Mouse (Mus musculus): ENCODE measurements at regions not wholly inside any gene's neighbourhood (a gene's known extent, or its start where the extent isn't known, plus 50 kb on each side); places are given as distances from the start of the nearest gene placed in this dataset.
"Not testable (repeated sequence)": the region's sequence is repeated elsewhere in the genome, so short reads cannot be mapped to it uniquely, and the experiment has no call there.

- DNase-seq: no peak
Observed at GRCm38 (mm10) chr19:32974778-32975240, 217.5 kb downstream of the Pten start.

DNA sequence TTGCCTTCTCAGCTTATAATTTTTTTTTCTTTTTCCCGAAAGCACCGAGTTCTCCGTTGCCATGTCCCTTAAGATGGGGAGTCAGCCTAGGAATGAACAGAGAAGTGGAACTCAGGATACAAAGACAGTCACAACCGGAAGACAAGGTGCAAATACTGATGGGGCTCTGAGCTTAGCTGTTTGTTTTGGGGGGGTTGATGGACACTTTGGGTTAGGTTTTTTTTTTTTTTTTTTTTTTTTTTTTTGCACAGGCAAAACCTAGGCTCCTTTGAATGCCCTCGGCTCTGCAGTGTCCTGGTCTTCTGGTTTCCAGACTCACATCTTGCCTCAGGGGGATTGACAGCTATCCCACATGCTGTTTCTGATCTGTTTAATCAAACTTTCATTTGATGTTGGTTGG lies 218.0 kb downstream of the Pten start:
- DNase-seq: no peak

- no peak for DNase-seq
Observed at GRCm38 (mm10) chr19:32976507-32976906, 219.2 kb downstream of the Pten start.

DNA sequence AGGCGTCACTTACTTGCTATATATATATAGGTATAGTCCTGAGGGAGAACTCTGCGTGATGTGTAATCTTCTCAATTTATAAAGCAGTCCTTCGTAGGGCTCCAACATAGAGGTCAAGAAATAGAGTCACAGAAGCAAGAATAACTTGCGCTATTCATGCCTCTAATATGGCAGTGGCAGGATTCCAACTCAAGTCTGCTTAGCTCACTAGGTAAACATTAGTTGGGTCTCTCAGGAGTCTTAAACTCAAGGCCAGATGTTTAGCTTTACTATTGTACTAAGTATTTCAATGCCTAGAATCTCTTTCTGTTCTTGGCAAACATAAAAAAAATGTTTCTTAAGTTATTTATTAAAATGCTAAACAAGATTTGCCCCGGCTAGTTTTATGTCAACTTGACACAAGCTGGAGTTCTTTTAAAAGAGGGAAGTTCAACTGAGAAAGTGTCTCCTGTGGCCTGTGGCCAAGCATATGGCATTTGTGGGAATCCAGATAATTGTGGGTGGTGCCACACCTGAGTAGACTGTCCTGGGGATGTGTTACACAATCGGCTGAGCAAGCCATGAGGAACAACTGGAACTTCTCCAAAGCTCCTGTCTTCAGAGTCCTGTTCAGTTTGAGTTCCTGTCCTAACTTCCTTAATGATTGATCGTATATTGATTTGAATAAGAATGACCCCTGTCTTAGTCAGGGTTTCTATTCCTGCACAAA lies 220.9 kb downstream of the Pten start:
- no peak for DNase-seq

DNA sequence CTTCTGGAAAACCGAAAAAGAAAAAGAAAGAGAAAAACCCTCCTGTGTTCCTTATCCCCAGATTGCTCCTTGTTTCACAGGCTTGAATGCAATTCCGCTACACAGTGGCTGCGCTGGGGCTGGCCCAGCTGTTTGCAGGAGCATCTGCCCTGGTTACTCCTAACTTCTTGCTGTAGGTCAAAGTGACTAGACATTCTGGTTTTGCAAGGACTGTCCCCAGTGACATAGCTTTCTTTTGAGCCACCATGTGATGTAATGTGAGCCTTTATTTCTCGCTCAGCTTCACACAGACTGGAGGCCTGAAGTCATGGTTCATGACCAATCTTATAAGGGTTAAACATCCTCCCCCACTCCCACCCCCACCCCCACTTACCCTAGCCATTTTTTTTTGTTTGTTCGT lies 222.8 kb downstream of the Pten start:
- no peak for DNase-seq

- no peak for DNase-seq
Observed at GRCm38 (mm10) chr19:32988713-32989112, 231.4 kb downstream of the Pten start.

- DNase-seq: no peak
Observed at GRCm38 (mm10) chr19:32989346-32989745, 232.0 kb downstream of the Pten start.

- no peak for DNase-seq
Observed at GRCm38 (mm10) chr19:32990576-32990975, 233.3 kb downstream of the Pten start.

DNA sequence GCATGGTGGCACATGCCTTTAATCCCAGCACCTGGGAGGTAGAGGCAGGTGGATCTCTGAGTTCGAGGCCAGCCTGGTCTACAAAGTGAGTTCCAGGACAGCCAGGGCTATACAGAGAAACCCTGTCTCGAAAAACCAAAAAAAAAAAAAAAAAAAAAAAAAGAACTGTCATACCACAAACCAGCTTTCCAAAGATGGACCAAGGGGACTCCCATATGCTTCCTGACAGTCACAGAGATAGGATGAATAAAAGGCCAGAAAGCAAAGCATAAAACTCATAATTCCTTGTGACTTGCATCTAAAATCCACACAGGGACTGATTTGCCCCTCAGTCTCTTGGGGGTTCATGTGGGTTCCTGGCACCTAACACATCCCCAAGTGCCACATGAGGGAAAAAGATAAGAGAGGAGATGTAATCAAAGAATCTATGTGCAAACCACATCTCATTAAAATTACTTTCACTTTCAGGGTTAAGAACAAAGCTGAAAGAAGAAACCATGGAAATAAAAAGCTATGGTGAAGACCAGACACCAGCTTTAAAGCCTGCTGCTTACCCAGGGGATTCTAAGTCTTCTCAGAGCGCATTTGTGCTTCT lies 241.4 kb downstream of the Pten start:
- no peak for DNase-seq

- DNase-seq: no peak
Observed at GRCm38 (mm10) chr19:33007582-33007981, 250.3 kb downstream of the Pten start.

DNA sequence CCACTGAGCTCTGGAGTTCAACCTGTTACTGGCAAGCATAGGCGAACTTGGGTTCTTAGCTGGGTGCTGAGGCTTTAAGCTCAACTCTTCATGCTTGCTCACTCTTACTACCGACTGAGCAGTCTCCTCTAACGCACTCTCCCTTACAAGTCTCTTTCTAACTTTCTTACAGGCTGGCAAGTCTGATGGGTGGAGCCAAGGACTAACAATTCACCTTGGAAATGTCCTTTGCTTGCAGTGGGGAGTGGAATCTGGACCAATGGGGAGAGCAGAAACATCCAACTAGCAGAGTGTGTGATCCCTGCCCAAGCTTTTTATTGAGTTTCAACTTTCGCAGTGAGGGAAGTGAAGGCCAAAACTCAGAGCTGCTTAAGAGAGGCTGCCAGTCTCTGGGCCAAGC lies 250.8 kb downstream of the Pten start:
- DNase-seq: no peak

DNA sequence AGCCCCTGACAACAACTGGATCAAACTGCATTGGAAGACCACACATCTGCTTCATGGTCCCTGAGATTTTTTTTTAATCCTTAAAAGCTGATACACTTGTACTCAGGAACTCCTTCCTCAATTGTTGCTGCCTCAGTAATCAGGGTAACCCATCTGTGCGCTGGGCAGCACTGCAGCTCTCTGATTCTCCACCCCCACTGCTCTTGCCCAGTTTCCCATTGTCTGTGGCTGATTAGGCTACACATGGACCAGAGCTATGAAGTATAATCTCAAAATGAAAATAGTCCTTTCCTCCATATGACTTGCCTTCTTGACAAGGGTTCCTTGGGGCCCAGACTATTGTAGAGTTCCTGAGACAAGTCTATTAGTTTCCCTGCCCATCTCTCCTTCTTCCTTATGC lies 251.5 kb downstream of the Pten start:
- no peak for DNase-seq

GRCm38 (mm10) chr19:33010886-33011446 lies 253.7 kb downstream of the Pten start:
- no peak for DNase-seq

DNA sequence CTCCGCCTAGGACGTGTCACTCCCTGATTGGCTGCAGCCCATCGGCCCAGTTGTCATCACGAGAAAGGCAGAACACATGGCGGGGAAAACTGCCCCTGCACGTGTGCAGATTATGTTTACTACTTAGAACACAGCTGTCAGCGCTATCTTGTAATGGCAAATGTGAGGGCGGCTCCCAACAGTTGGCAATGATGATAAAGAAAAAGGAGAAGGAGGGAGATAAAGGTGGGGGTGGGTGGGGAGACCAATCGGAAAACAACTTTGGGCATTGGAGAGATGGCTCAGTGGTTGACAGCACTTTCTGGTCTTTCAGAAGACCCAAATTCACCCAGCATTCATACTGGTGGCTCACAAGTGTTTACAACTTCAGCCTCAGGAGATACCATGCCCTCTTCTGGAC lies 257.6 kb downstream of the Pten start:
- DNase-seq: not testable (repeated sequence)

GRCm38 (mm10) chr19:33021161-33021560 lies 263.9 kb downstream of the Pten start:
- no peak for DNase-seq

GRCm38 (mm10) chr19:33022839-33023428 lies 265.6 kb downstream of the Pten start:
- DNase-seq: no peak

DNA sequence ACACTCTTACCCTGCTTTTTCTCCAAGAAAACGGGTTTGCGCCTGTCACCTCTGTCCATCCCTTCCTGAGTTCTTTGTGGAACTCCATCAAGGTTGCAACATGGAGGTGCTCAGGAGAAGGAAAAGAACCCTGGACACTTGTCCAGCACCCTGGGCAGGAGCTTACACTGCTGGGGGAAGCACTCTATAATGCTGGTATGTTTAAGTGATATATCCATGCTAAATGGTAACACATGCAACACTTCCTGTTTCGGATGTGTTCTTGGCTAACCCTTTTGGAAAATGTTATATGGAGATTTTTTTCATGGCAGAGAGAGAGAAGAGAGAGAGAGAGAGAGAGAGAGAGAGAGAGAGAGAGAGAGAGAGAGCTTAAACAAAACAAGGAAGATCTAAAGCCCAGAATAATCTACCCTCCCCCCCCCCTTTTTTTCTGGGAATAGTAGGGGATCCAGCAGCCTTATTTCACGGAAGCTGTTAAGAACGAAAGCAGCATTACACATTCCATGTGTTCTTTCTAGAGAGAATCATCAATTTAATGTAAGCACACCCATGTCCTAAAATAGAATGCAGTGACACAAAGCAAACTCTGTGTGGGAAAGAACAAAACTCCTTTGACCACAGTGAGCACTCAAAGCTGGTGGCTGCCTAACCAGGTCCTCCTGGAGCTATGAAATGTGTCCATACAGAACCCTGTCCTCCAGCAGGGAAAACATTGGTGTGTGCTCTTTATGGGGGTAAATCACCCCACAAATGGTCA lies 272.6 kb downstream of the Pten start:
- DNase-seq: no peak

- DNase-seq: no peak
Observed at GRCm38 (mm10) chr19:33040512-33040911, 283.2 kb downstream of the Pten start.

DNA sequence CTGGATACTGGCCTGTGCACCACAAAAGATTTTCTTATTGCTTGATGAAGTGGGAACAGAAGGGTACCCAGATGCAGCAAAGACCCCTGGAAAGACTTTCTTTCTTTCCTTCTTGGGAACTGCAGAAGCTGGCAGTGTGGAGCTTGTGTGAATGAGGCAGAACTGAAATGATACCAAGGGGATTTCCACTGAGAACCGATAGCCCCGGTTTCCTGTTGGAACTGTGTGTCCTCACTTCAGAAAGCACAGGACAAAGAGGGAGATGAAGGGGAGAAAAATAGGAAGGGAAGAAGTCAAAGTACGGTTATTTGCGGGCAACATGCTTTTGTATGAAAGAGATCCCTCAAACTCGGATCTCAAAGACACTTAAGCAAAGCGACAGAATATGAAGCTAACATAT lies 283.7 kb downstream of the Pten start:
- no peak for DNase-seq

DNA sequence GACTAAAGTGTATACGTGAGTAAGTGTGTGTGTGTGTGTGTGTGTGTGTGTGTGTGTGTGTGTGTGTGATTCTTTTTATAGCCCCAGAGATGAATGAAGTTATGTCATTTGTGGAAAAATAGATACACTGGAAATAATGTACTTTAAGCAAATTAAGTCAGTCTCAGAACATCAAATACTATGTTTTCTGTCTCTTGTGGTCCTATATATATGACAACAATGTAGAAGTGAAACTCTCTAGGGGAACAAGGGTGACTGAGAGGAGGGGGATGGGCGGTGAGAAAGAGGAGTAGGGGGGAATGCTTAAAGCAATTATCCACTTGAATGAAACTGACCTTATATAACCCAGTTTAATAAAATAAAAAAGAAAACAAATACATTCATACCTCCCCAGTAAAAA lies 285.5 kb downstream of the Pten start:
- no peak for DNase-seq

DNA sequence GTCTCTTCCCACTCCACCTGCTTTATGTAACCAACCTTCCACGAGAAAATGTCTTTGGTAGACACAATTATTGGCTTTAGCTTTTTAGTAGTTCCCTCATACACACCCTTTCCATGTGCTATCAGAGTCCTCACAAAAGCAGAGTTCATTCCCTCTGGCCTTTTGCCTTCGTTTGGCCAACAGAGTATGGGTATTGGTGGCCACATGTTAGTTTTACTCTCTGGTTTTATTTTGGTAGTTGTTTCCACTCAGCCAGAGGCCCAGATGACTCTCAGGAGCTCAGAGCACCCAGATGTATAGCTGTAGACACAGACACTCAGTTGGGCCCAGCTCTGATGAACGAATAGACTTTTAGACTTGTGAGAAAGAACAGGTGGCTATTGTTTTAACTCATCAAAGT lies 286.4 kb downstream of the Pten start:
- DNase-seq: no peak

DNA sequence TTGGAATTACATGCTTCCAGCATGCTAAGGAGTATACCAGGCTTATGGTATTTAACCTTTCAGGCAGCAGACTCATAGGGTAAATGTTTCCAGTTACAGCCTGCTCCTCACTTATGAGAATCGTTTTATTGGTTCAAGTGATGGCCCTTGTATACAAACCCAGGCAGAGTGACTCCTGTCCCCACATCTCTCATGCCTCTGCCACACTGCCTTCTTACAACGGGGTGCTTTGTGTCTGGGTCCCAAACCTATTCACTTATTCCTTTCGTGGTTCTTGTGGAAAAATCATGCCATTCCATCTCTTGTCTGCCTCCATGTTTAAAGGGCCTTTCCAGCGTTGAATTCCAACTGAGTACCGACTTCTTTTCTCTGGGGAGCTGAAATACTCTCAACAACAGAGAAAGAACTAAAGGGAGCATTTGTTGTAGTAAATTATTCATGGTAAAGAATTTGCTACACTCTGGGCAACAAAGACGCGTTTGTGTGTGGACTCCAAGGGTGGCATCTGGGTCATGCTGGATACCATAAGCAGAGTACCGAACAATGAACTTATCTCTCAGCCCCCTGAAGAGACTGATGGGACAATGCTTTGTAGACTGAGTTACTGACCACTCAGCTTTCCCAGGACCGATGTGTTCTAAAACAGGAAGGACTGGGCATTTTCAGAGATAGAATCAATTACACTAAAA lies 291.6 kb downstream of the Pten start:
- peak; percentile 61 for DNase-seq

Measured in retina, postnatal 1 day (tissue).